Mouse (Mus musculus): ENCODE measurements around the gene Vapb. TPM values are rescaled to one million over a fixed set of nuclear protein-coding genes. Genes with fewer than 3 reads are reported as not detected.

Gene Vapb
- total and polyA plus RNA-seq, 2 experiments from 2014 or later = 11.2 to 25.8 TPM

DNA sequence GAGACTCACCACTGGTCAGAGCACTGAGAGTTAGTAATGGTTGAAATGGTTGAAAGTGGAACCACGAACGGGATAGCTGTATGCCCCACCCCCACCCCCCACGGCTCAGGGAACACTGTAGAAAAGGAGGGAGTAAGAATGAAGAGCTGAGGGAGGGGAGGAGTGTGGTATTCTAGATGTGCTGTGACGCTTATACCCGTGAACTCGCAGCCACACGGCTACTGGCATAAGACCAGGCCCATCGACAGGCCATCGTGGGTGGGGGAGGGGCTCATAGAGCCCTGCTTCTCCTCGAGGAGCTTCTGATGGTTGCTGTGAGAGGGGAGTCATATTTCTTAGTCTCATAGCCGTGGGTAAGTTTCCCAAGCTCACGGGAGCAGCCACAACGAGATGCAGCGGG lies 12.9 kb upstream of the Vapb start:
- Histone ChIP-seq H3K9me3 (replicated peaks; ENCODE audit: control insufficient read depth, low read length) (no peaks in the 10 kb centered on the region), H3K27me3 (ENCODE audit: control insufficient read depth, insufficient read depth, low read length) (no peaks in the 10 kb centered on the region), H3K27ac (ENCODE audit: low read depth) (no peak overlapping the region), H3K9ac (replicated peaks; ENCODE audit: low read depth, low read length) (no peak overlapping the region), H3K4me2 (ENCODE audit: low read depth, low read length) (no peak overlapping the region), H3K4me1 (ENCODE audit: control insufficient read depth, insufficient read depth) (no peaks in the 10 kb centered on the region), H3K4me3 (ENCODE audit: low read depth, low read length) (no peak overlapping the region), H3K36me3 (replicated peaks; ENCODE audit: control insufficient read depth, insufficient read depth, low read length) (no peaks in the 10 kb centered on the region)
- WGBS = 55% methylated on average over 14 of the region's 14 CpGs
- DNase-seq (ENCODE audit: low spot score) (no peak), ATAC-seq (ENCODE audit: insufficient read depth, low read depth) (no peak)
- TF ChIP-seq EP300 (IDR thresholded peaks at IDR 0.05; ENCODE audit: low read depth) = no peak
- no peak for TF ChIP-seq CTCF (IDR thresholded peaks at IDR 0.05; ENCODE audit: low read depth)

DNA sequence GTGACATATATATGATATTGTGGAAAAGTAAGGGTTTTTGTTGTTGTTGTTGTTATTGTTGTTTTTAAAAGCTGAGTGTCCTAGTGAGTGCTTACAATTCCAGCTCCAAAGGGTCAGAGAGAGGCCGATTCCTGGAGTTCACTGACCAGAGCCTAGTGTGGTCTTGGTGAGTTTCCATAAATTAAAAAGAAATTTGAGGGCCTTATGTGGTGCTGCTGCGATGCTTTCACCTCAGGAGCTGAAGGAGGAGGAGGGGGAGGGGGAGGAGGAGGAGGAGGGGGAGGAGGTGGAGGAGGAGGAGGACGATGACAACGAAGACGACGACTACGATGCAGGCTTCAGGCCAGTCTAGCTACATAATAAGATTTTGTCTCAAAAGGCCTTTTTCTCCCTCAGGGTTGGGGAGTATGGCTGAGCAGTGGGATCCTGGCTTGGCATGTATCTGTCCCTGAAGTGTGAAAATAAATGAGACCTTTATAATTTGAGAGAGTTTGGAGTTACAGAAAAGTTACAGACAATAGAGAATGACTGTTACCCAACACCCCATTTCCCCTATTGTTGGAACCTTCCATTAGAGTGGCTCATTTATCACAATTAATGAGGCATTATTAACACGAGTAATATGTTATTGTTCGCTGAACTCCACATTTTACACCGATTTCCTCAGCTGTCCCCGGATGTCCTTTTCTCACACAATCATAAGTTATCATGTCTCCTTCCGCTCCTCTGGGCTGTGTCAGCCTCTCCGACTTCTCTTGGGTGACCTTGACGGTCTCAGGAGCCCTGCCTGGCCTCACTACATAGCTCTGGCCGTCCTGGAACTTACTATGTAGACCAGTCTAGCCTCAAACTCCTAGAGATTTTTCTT lies 12.1 kb upstream of the Vapb start:
- no peak for TF ChIP-seq EP300 (IDR thresholded peaks at IDR 0.05; ENCODE audit: low read depth)
- TF ChIP-seq CTCF (IDR thresholded peaks at IDR 0.05; ENCODE audit: low read depth) = no peak
- Histone ChIP-seq H3K4me2 (ENCODE audit: low read depth, low read length) (no peak overlapping the region), H3K4me1 (ENCODE audit: control insufficient read depth, insufficient read depth) (no peaks in the 10 kb centered on the region), H3K27ac (ENCODE audit: low read depth) (no peak overlapping the region), H3K27me3 (ENCODE audit: control insufficient read depth, insufficient read depth, low read length) (no peaks in the 10 kb centered on the region), H3K36me3 (replicated peaks; ENCODE audit: control insufficient read depth, insufficient read depth, low read length) (no peaks in the 10 kb centered on the region), H3K9ac (replicated peaks; ENCODE audit: low read depth, low read length) (no peak overlapping the region), H3K4me3 (ENCODE audit: low read depth, low read length) (no peak overlapping the region), H3K9me3 (replicated peaks; ENCODE audit: control insufficient read depth, low read length) (no peaks in the 10 kb centered on the region)
- WGBS = 62% methylated on average over 15 of the region's 15 CpGs
- DNase-seq (ENCODE audit: low spot score) (no peak), ATAC-seq (ENCODE audit: insufficient read depth, low read depth) (no peak)

DNA sequence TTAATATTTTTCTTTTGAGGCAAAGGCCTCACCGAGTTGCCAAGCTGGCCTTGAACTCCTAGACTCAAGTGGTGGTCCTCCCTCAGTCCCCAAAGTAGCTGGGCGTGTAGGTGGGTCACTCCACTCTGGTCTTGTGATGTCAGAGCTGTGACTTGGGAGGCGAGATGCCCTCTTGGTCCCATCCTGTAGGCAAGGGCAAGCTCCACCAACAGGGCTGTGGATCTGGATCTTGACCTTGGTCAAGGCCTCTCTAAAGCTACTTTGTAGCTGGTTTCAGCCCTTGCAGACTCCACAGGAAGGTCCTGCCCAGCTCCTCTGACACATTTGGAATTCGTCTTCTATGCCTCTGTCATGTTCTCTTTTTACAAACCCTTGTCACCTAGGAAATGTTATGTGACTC lies 11.5 kb upstream of the Vapb start:
- DNase-seq (ENCODE audit: low spot score) (no peak), ATAC-seq (ENCODE audit: insufficient read depth, low read depth) (no peak)
- no peaks in the 10 kb centered on the region for H3K27me3 ChIP-seq (ENCODE audit: control insufficient read depth, insufficient read depth, low read length)
- no peak overlapping the region for H3K4me3 ChIP-seq (ENCODE audit: low read depth, low read length)
- WGBS = 90% methylated on average over 4 of the region's 4 CpGs
- no peak overlapping the region for H3K9ac ChIP-seq (replicated peaks; ENCODE audit: low read depth, low read length)
- no peaks in the 10 kb centered on the region for H3K4me1 ChIP-seq (ENCODE audit: control insufficient read depth, insufficient read depth)
- no peaks in the 10 kb centered on the region for H3K9me3 ChIP-seq (replicated peaks; ENCODE audit: control insufficient read depth, low read length)
- no peak overlapping the region for H3K4me2 ChIP-seq (ENCODE audit: low read depth, low read length)
- H3K36me3 ChIP-seq (replicated peaks; ENCODE audit: control insufficient read depth, insufficient read depth, low read length) = no peaks in the 10 kb centered on the region
- no peak overlapping the region for H3K27ac ChIP-seq (ENCODE audit: low read depth)
- TF ChIP-seq EP300 (IDR thresholded peaks at IDR 0.05; ENCODE audit: low read depth) (no peak), CTCF (IDR thresholded peaks at IDR 0.05; ENCODE audit: low read depth) (no peak)

DNA sequence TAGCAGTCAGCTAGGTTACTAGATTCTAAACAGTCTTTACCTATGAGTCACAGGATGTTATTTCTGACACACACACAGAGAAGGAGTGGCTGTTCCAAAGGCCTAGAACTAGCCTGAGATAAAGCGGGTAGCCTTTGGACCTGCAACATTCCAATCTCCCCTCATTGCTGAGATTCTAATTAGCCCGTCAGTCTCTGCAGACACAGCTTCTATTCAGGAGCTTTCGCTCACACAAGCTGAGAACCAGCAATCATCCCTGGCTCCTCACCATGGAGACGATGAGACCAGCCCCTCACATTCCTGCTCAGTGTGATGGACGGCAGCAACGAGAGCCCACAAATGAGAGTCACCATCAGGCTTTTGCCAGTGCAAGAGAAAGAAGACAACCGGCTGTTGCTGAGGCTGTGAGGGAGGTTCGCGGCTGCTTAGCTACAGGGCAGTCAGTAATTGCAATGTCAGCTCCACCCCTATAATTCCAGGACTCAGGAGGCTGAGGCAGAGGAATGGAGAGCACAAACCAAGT lies 6.8 kb upstream of the Vapb start:
- H3K36me3 ChIP-seq (replicated peaks; ENCODE audit: control insufficient read depth, insufficient read depth, low read length) = no peaks in the 10 kb centered on the region
- ATAC-seq (ENCODE audit: insufficient read depth, low read depth) (no peak; the same call in 1 of the 2 replicates), DNase-seq (ENCODE audit: low spot score) (no peak)
- H3K4me1 ChIP-seq (ENCODE audit: control insufficient read depth, insufficient read depth) = no peaks in the 10 kb centered on the region
- no peak overlapping the region for H3K27ac ChIP-seq (ENCODE audit: low read depth)
- WGBS = 16% methylated on average over 9 of the region's 9 CpGs
- H3K27me3 ChIP-seq (ENCODE audit: control insufficient read depth, insufficient read depth, low read length) = no peaks in the 10 kb centered on the region
- no peak overlapping the region for H3K4me3 ChIP-seq (ENCODE audit: low read depth, low read length)
- TF ChIP-seq EP300 (IDR thresholded peaks at IDR 0.05; ENCODE audit: low read depth) (no peak), CTCF (IDR thresholded peaks at IDR 0.05; ENCODE audit: low read depth) (no peak)
- no peak overlapping the region for H3K9ac ChIP-seq (replicated peaks; ENCODE audit: low read depth, low read length)
- no peaks in the 10 kb centered on the region for H3K9me3 ChIP-seq (replicated peaks; ENCODE audit: control insufficient read depth, low read length)
- no peak overlapping the region for H3K4me2 ChIP-seq (ENCODE audit: low read depth, low read length)

DNA sequence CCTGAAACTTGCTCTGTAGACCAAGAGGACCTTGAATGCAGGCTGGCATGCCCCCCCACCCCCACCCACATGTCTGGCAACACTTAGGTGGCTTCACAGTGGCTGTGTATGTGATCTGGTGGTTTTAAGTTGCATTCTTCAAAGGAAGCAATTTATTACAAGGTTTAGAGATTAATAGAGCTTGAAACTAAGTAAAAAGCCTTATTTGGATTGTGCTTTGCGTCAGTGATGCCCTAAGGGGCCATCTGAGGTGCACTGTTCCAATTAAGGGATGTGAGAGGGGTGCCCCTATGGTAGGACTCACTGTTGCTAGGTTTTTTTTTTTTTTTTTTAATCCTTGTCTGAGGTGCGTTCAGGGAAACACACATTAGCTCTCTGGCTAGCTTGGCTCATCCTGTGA lies 2.9 kb upstream of the Vapb start:
- WGBS = 73% methylated on average over 2 of the region's 2 CpGs
- H3K27ac ChIP-seq (ENCODE audit: low read depth) = no peak overlapping the region
- no peak overlapping the region for H3K4me3 ChIP-seq (ENCODE audit: low read depth, low read length)
- no peak for DNase-seq (ENCODE audit: low spot score)
- H3K9me3 ChIP-seq (replicated peaks; ENCODE audit: control insufficient read depth, low read length) = no peaks in the 10 kb centered on the region
- no peaks in the 10 kb centered on the region for H3K27me3 ChIP-seq (ENCODE audit: control insufficient read depth, insufficient read depth, low read length)
- no peak overlapping the region for H3K4me2 ChIP-seq (ENCODE audit: low read depth, low read length)
- no peak for ATAC-seq (ENCODE audit: insufficient read depth, low read depth)
- TF ChIP-seq CTCF (IDR thresholded peaks at IDR 0.05; ENCODE audit: low read depth) = no peak
- no peak for TF ChIP-seq EP300 (IDR thresholded peaks at IDR 0.05; ENCODE audit: low read depth)
- H3K4me1 ChIP-seq (ENCODE audit: control insufficient read depth, insufficient read depth) = peaks cover 9% of the 10 kb centered on the region; the same call in 1 of the 2 replicates
- H3K36me3 ChIP-seq (replicated peaks; ENCODE audit: control insufficient read depth, insufficient read depth, low read length) = no peaks in the 10 kb centered on the region
- no peak overlapping the region for H3K9ac ChIP-seq (replicated peaks; ENCODE audit: low read depth, low read length)
